Mouse (Mus musculus) limb, embryonic 15.5 days (tissue): ENCODE data around the gene Hoxa9. TPM values are rescaled to one million over a fixed set of nuclear protein-coding genes. Genes with fewer than 3 reads are reported as not detected.

Source experiments
- ATAC-seq: fragments of 200-750 bp; cut with Nextera tagmentation; 2 replicates; pipeline ENCODE4 v1.8.0; 2017; ENCODE audit warnings: low read depth, moderate TSS enrichment; ENCODE audit not compliant: insufficient number of reproducible peaks, low FRiP score, low TSS enrichment
- H3K27ac ChIP-seq: fragments of 300-500 bp; sonication (generic); 2 replicates; pipeline ENCODE4 v1.5.1; 2015; ENCODE audit warnings: moderate library complexity, mild to moderate bottlenecking, inconsistent platforms
- H3K27me3 ChIP-seq: fragments of 300-500 bp; sonication (generic); 2 replicates; pipeline ENCODE4 v1.6.1; 2015; ENCODE audit warnings: inconsistent platforms
- H3K36me3 ChIP-seq: fragments of 300-500 bp; sonication (generic); 2 replicates; pipeline ENCODE4 v1.6.1; 2015; ENCODE audit warnings: inconsistent platforms
- H3K4me1 ChIP-seq: fragments of 300-500 bp; sonication (generic); 2 replicates; pipeline ENCODE4 v1.6.1; 2015; ENCODE audit warnings: inconsistent platforms
- H3K4me2 ChIP-seq: fragments of 300-500 bp; sonication (generic); 2 replicates; pipeline ENCODE4 v1.6.1; 2015; ENCODE audit warnings: mild to moderate bottlenecking, inconsistent platforms
- H3K4me3 ChIP-seq: fragments of 300-500 bp; sonication (generic); 2 replicates; pipeline ENCODE4 v1.5.1; 2015; ENCODE audit warnings: mild to moderate bottlenecking, inconsistent platforms
- H3K9ac ChIP-seq: fragments of 300-500 bp; sonication (generic); 2 replicates; pipeline ENCODE4 v1.6.1; 2015; ENCODE audit warnings: inconsistent platforms
- H3K9me3 ChIP-seq: fragments of 300-500 bp; sonication (generic); 2 replicates; pipeline ENCODE4 v1.6.1; 2016; ENCODE audit warnings: inconsistent platforms
- WGBS: fragments of 180-500 bp; shearing (Covaris S2); methylation state at CpG from one replicate; pipeline ENCODE4 v1.1.7; 2015; 5-methylcytosine and 5-hydroxymethylcytosine counted together
- polyA plus RNA-seq: library from polyadenylated mRNA; unstranded; fragments of >200 nt; fragmentation: Nextera tagmentation; extraction: Ambion mirVana; gene quantifications from 2 replicates; pipeline ENCODE4 v1.2.1, GENCODE M21; 2015

Gene Hoxa9
- polyA plus RNA-seq, 1 experiment from 2014 or later: 34.0 TPM

DNA sequence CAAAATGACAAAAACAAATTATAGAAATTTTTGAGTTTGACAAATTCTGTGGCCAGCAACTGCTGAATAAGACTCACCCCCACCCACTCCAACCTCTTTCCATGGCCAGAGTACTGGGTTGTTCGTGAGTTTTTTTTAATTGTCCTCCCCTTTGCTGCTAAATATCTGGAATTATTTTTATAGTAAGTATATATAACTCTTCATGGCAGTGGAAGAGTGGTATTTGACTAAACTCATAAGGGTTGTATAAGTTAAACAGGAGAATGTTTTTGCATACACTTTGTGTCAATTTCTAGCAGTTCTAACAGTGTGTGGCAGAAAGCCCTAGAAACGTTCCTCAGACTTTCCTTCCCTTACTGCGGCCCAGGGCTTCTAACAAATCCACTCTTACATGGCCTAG is 36.8 kb upstream of the Hoxa9 start:
- H3K4me2 ChIP-seq: no peak overlapping the region
- H3K27me3 ChIP-seq: peaks cover 79% of the 10 kb centered on the region
- WGBS: 32% methylated on average over 3 of the region's 3 CpGs
- H3K9me3 ChIP-seq: no peaks in the 10 kb centered on the region
- no peak overlapping the region for H3K9ac ChIP-seq
- no peak overlapping the region for H3K4me3 ChIP-seq
- no peak for ATAC-seq
- H3K27ac ChIP-seq: no peak overlapping the region
- peaks cover 19% of the 10 kb centered on the region; the same call in 1 of the 2 replicates for H3K4me1 ChIP-seq
- no peaks in the 10 kb centered on the region for H3K36me3 ChIP-seq

- H3K4me3 ChIP-seq: no peak overlapping the region
- H3K4me2 ChIP-seq: no peak overlapping the region
- peaks cover 22% of the 10 kb centered on the region; the same call in 1 of the 2 replicates for H3K4me1 ChIP-seq
- no peak for ATAC-seq
- H3K36me3 ChIP-seq: no peaks in the 10 kb centered on the region
- peaks cover 78% of the 10 kb centered on the region for H3K27me3 ChIP-seq
- no peaks in the 10 kb centered on the region for H3K9me3 ChIP-seq
- H3K27ac ChIP-seq: no peak overlapping the region
- no peak overlapping the region for H3K9ac ChIP-seq
- 39% methylated on average over 5 of the region's 5 CpGs for WGBS
Measured at GRCm38 (mm10) chr6:52267221-52267620, 36.3 kb upstream of the Hoxa9 start.

GRCm38 (mm10) chr6:52266666-52266985 is 35.7 kb upstream of the Hoxa9 start:
- ATAC-seq: no peak
- Histone ChIP-seq H3K4me2 (peak overlapping the region; percentile 42), H3K9me3 (no peaks in the 10 kb centered on the region), H3K9ac (no peak overlapping the region), H3K36me3 (no peaks in the 10 kb centered on the region), H3K4me3 (peak overlapping the region; percentile 22), H3K27ac (0 out of 2 replicates have a peak overlapping the region, but pooled peaks have one; percentile 33), H3K4me1 (peaks cover 28% of the 10 kb centered on the region), H3K27me3 (peaks cover 81% of the 10 kb centered on the region)
- WGBS: 14% methylated on average over 9 of the region's 9 CpGs

GRCm38 (mm10) chr6:52265913-52266665 is 35.2 kb upstream of the Hoxa9 start:
- 7% methylated on average over 19 of the region's 19 CpGs for WGBS
- Histone ChIP-seq H3K9ac (0 out of 2 replicates have a peak overlapping the region, but pooled peaks have one; percentile 4), H3K27me3 (peaks cover 77% of the 10 kb centered on the region), H3K27ac (0 out of 2 replicates have a peak overlapping the region, but pooled peaks have one; percentile 33), H3K4me3 (peak overlapping the region; percentile 22), H3K36me3 (no peaks in the 10 kb centered on the region), H3K4me2 (peak overlapping the region; percentile 42), H3K9me3 (no peaks in the 10 kb centered on the region), H3K4me1 (peaks cover 31% of the 10 kb centered on the region)
- no peak for ATAC-seq

GRCm38 (mm10) chr6:52265306-52265912 is 34.5 kb upstream of the Hoxa9 start:
- Histone ChIP-seq H3K4me3 (peak overlapping the region; percentile 22), H3K36me3 (no peaks in the 10 kb centered on the region), H3K27me3 (peaks cover 71% of the 10 kb centered on the region), H3K9me3 (no peaks in the 10 kb centered on the region), H3K4me1 (peaks cover 30% of the 10 kb centered on the region), H3K4me2 (peak overlapping the region; percentile 42), H3K27ac (0 out of 2 replicates have a peak overlapping the region, but pooled peaks have one; percentile 33), H3K9ac (0 out of 2 replicates have a peak overlapping the region, but pooled peaks have one; percentile 4)
- no peak for ATAC-seq
- WGBS: 4% methylated on average over 18 of the region's 18 CpGs

GRCm38 (mm10) chr6:52264106-52264790 is 33.4 kb upstream of the Hoxa9 start:
- no peaks in the 10 kb centered on the region for H3K36me3 ChIP-seq
- H3K27me3 ChIP-seq: peaks cover 60% of the 10 kb centered on the region
- 21% methylated on average over 5 of the region's 5 CpGs for WGBS
- no peaks in the 10 kb centered on the region for H3K9me3 ChIP-seq
- peaks cover 30% of the 10 kb centered on the region for H3K4me1 ChIP-seq
- no peak for ATAC-seq
- 0 out of 2 replicates have a peak overlapping the region, but pooled peaks have one; percentile 38 for H3K27ac ChIP-seq
- peak overlapping the region; percentile 33 for H3K4me2 ChIP-seq
- H3K4me3 ChIP-seq: peak overlapping the region; percentile 69
- no peak overlapping the region for H3K9ac ChIP-seq

DNA sequence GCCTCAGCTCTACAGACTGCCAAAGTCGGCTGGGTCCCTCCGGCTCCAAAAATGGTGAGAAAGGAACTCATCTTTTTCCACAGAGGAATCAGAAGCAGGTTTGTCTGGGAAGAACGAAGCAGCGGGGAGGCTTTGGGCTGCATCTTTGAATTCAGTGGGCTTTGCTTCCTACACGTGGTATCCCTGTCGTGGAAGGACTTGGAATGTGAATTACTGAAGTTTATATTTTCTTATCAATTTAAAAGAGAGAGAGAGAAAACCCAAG is 32.4 kb upstream of the Hoxa9 start:
- Histone ChIP-seq H3K27ac (peak overlapping the region; percentile 75), H3K4me3 (peak overlapping the region; percentile 69), H3K9ac (peak overlapping the region; percentile 29; the same call in 1 of the 2 replicates), H3K27me3 (peaks cover 51% of the 10 kb centered on the region), H3K36me3 (no peaks in the 10 kb centered on the region), H3K9me3 (no peaks in the 10 kb centered on the region), H3K4me1 (peaks cover 30% of the 10 kb centered on the region), H3K4me2 (peak overlapping the region; percentile 59)
- 18% methylated on average over 6 of the region's 6 CpGs for WGBS
- ATAC-seq: no peak

DNA sequence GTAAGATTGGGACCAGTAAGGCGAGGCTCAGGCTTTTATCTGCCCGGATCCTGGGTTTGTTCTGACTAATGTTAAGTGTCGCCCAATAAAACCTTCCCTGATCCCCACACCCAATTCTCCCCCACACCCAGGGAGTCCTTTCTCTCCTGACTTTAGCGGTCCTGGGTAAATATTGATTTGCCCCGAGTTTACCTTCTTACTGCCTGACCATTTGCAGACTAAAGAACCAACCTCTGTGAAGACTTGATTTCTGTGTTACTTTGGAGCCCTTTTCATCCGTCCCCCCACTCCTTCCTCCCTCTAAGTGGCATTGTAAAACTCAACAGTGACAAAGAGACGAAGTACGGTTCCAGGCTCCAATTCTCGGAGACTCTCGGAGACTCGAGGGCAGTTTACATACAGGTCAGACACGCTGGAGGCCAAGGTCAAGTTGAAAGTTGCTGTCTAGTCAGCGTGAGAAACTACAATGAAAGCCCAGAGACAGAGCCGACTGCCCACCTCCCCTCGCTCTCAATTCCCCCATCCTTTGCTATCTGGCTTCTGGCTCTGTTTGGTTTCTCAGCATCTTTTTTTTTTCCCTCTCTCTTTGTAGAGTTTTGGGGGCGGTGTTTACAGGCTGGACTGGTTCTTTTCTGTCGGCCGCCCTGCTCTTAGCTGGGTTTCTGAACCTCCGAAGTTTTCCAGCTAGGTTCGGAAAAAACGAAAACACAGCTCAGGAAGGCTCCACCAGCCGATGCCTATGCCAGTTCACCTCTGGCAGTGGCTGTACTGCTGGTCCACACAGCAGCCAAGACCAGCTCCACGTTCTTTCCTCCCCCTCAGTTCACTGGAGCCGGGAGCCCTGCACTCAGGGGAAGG is 31.8 kb upstream of the Hoxa9 start:
- ATAC-seq: no peak
- Histone ChIP-seq H3K27ac (peak overlapping the region; percentile 75), H3K27me3 (peaks cover 45% of the 10 kb centered on the region), H3K4me2 (peak overlapping the region; percentile 59), H3K4me1 (peaks cover 30% of the 10 kb centered on the region), H3K4me3 (peak overlapping the region; percentile 69), H3K9ac (peak overlapping the region; percentile 29; the same call in 1 of the 2 replicates), H3K36me3 (no peaks in the 10 kb centered on the region), H3K9me3 (no peaks in the 10 kb centered on the region)
- WGBS: 12% methylated on average over 24 of the region's 24 CpGs

DNA sequence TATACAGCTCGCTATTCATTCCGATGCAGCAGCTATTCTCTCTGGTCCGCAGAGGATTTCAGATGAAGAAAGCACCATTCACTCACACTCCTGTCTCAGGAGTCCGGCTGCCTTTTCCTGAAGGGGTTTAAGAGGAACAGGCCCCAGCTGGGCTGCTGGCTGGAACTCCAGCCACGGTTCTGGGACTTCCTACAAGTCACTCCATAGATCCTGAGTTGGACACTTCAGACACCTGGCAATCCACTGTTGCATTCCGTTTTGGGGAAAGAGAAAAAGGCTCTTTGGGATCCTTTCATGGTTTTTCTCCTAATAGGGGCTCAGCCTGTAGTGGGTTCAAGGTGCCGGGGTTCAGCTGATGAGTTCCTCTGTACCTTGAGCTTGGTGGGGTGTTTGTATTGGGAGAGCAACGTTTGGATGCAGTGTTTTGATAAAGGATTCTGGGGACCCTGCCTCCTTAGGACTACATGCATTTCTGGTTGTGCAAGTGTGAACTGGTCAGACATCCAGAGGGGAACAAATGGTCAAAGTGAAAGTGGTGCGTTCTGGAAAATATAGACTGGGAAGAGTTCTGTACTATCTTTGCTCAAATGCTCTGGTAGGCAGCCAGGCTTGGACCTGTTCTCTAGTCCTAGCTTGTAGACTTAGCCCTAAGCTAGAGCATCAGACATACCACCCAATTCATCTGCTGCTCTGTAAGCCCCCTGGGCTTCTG is 31.0 kb upstream of the Hoxa9 start:
- Histone ChIP-seq H3K4me2 (peak overlapping the region; percentile 59), H3K27me3 (peaks cover 43% of the 10 kb centered on the region), H3K9ac (no peak overlapping the region), H3K9me3 (no peaks in the 10 kb centered on the region), H3K27ac (peak overlapping the region; percentile 75), H3K4me1 (peaks cover 30% of the 10 kb centered on the region), H3K36me3 (no peaks in the 10 kb centered on the region), H3K4me3 (peak overlapping the region; percentile 69)
- WGBS: 13% methylated on average over 9 of the region's 9 CpGs
- no peak for ATAC-seq

- Histone ChIP-seq H3K4me2 (peak within 1 kb of the TSS; percentile 59), H3K4me3 (peak within 1 kb of the TSS; percentile 69), H3K9ac (peak within 1 kb of the TSS; percentile 89), H3K27ac (peak within 1 kb of the TSS; percentile 90), H3K36me3 (no peaks in the 10 kb centered on the region), H3K9me3 (no peaks in the 10 kb centered on the region), H3K27me3 (peaks cover 36% of the 10 kb centered on the region), H3K4me1 (peaks cover 27% of the 10 kb centered on the region)
- WGBS: under 1% methylated on average over 60 of the region's 72 CpGs
- peak; percentile 89 for ATAC-seq
Measured at GRCm38 (mm10) chr6:52260654-52261575, 30.0 kb upstream of the Hoxa9 start, which contains the start of gene Hoxa13. TSS of gene Hoxa13 (minus strand) at chr6:52260880.
